In the genomic region with DNA sequence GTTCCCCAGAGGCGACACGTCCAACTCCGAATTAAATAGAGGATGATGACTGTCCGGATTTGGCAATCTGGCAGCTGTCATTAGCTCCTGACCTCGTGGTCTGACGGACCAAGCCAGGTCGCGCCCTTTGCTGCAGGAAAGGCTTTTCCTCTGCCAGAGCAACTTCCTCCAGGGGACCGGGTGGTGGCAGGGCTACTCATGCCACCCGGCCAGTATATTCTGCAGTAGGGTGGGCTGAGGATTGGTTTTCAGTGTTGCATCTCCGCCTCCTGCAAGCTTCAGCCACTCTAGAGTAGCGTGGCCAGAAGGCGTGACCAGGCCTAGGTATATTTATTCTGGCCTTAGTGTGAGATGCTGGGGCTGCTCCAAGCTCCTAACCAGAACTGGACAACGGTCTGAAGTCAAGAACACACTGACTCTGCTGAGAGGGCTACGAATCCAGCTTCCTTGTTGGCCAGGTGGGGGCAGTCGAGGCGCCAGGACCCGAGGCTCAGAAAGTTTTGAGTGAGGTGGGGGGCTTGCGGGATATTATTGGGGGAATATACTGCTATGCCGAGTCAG, we compare ENCODE assay signal across 8 mouse cellular contexts. TPM values are rescaled to one million over a fixed set of nuclear protein-coding genes. Genes with fewer than 3 reads are reported as not detected.
DNase-seq lines count a peak whose midpoint lies in the region; ATAC-seq and TF ChIP-seq lines count a peak whose summit lies in the region.

No protein-coding gene starts in this region.

- no peak overlapping the region for H3K9ac ChIP-seq in heart, adult 2 months (ENCODE audit: low read depth, low read length)
- H3K9ac ChIP-seq in lung, postnatal 0 days (replicated peaks; ENCODE audit: low read depth), result no peak overlapping the region

- no peak for TF ChIP-seq EP300 in heart, adult 2 months (IDR thresholded peaks at IDR 0.05; ENCODE audit: insufficient read depth, low read depth, low read length)
- TF ChIP-seq EP300 in lung, postnatal 0 days (IDR thresholded peaks at IDR 0.05), result no peak

- H3K27me3 ChIP-seq in heart, adult 2 months (ENCODE audit: control insufficient read depth, insufficient read depth, low read length), result no peaks in the 10 kb centered on the region
- H3K27me3 ChIP-seq in kidney, adult 2 months (replicated peaks; ENCODE audit: control insufficient read depth, insufficient read depth, low read length), result no peaks in the 10 kb centered on the region
- H3K27me3 ChIP-seq in lung, postnatal 0 days (replicated peaks; ENCODE audit: insufficient read depth, low read length), result no peaks in the 10 kb centered on the region

- H3K4me1 ChIP-seq in heart, adult 2 months (ENCODE audit: control insufficient read depth, insufficient read depth, low read length), result peaks cover 6% of the 10 kb centered on the region
- peaks cover 6% of the 10 kb centered on the region; the same call in 1 of the 2 replicates for H3K4me1 ChIP-seq in kidney, adult 2 months (ENCODE audit: control insufficient read depth, insufficient read depth, low read length)
- peaks cover 13% of the 10 kb centered on the region for H3K4me1 ChIP-seq in lung, postnatal 0 days (ENCODE audit: insufficient read depth, low read depth, low read length)
- H3K4me1 ChIP-seq in olfactory bulb, adult 2 months (ENCODE audit: control insufficient read depth, insufficient read depth, low read length), result peaks cover 12% of the 10 kb centered on the region

- DNase-seq in urinary bladder, postnatal 25 days (ENCODE audit: low spot score), result peak; percentile 17
- DNase-seq in urinary bladder, adult 18-20 months (ENCODE audit: low spot score in 2 of 2), result no peak
- DNase-seq in heart, adult 2 months, result peak; percentile 66 to 75
- peak; percentile 62 for DNase-seq in kidney, adult 2 months
- peak; percentile 58 for DNase-seq in lung, postnatal 0 days (ENCODE audit: low spot score)
- DNase-seq in yolk sac, embryonic 10.5 days (ENCODE audit: low spot score), result no peak

- H3K79me2 ChIP-seq in heart, adult 2 months (replicated peaks; ENCODE audit: control insufficient read depth, insufficient read depth, low read length), result no peaks in the 10 kb centered on the region

- WGBS in heart, adult 2 months, result 12% methylated on average over 20 of the region's 20 CpGs
- 23% methylated on average over 20 of the region's 20 CpGs for WGBS in kidney, adult 2 months
- WGBS in lung, postnatal 0 days, result 16% methylated on average over 20 of the region's 20 CpGs
- WGBS in olfactory bulb, adult 2 months, result 48% methylated on average over 20 of the region's 20 CpGs

- TF ChIP-seq CTCF in heart, adult 2 months (IDR thresholded peaks at IDR 0.05), result peak; percentile 57
- TF ChIP-seq CTCF in kidney, adult 2 months (conservative IDR thresholded peaks at IDR 0.05; ENCODE audit: insufficient read depth, insufficient read length, low read depth, low read length), result peak; percentile 49
- peak; percentile 65 for TF ChIP-seq CTCF in lung, postnatal 0 days (IDR thresholded peaks at IDR 0.05)
- TF ChIP-seq CTCF in olfactory bulb, adult 2 months (IDR thresholded peaks at IDR 0.05; ENCODE audit: insufficient read depth, low read depth, low read length), result 0 out of 2 replicates have a peak, but pooled peaks have one; percentile 18

- peak overlapping the region; percentile 34 for H3K27ac ChIP-seq in heart, adult 2 months
- H3K27ac ChIP-seq in kidney, adult 2 months (ENCODE audit: insufficient read depth, low read depth, low read length), result no peak overlapping the region
- H3K27ac ChIP-seq in lung, postnatal 0 days (ENCODE audit: low read length), result no peak overlapping the region
- no peak overlapping the region for H3K27ac ChIP-seq in olfactory bulb, adult 2 months (ENCODE audit: insufficient read depth, low read depth, low read length)

- H3K9me3 ChIP-seq in lung, postnatal 0 days (ENCODE audit: low read length), result no peaks in the 10 kb centered on the region

- H3K4me2 ChIP-seq in lung, postnatal 0 days (replicated peaks; ENCODE audit: low read depth, low read length), result peak overlapping the region; percentile 76; the same call in 1 of the 2 replicates

- intact Hi-C loops in heart, adult 2 months (cut with DNase I), result loop anchor here (1.0 to 5.0 kb wide), 2 partner anchors 45 to 166 kb away; no protein-coding TSS in a partner anchor

- H3K36me3 ChIP-seq in heart, adult 2 months (ENCODE audit: control insufficient read depth, insufficient read depth, low read length), result no peaks in the 10 kb centered on the region
- H3K36me3 ChIP-seq in kidney, adult 2 months (ENCODE audit: control insufficient read depth, insufficient read depth, low read length), result no peaks in the 10 kb centered on the region
- H3K36me3 ChIP-seq in lung, postnatal 0 days (ENCODE audit: insufficient read depth, low read length), result no peaks in the 10 kb centered on the region

- TF ChIP-seq POLR2A in heart, adult 2 months (IDR thresholded peaks at IDR 0.05; ENCODE audit: insufficient read depth, low read depth, low read length), result no peak; the same call in 1 of the 2 replicates
- TF ChIP-seq POLR2A in kidney, adult 2 months (IDR thresholded peaks at IDR 0.05; ENCODE audit: low read depth, low read length), result no peak
- no peak for TF ChIP-seq POLR2A in olfactory bulb, adult 2 months (IDR thresholded peaks at IDR 0.05; ENCODE audit: insufficient read depth, low read depth, low read length)

- peak overlapping the region; percentile 25 for H3K4me3 ChIP-seq in heart, adult 2 months
- no peak overlapping the region for H3K4me3 ChIP-seq in kidney, adult 2 months (ENCODE audit: insufficient read depth, low read depth, low read length)
- no peak overlapping the region for H3K4me3 ChIP-seq in lung, postnatal 0 days (ENCODE audit: low read depth, low read length)
- H3K4me3 ChIP-seq in olfactory bulb, adult 2 months (ENCODE audit: insufficient read depth, low read depth, low read length), result no peak overlapping the region

- ATAC-seq in common myeloid progenitor, adult 5-6 weeks (replicated peaks; ENCODE audit: low read depth, poor library complexity, severe bottlenecking), result peak; percentile 31
- peak; percentile 4; the same call in 1 of the 2 replicates for ATAC-seq in lung, postnatal 0 days

RNA-seq across cellular contexts. Expression of a gene that starts 0.9 kb away (rescaled TPM):
- 7.3 and 9.6 TPM in 2 replicates for total RNA-seq in common myeloid progenitor, adult 5-6 weeks (2017)
- total RNA-seq in heart, adult 2 months (2021), result 10 to 100 TPM; 10.7 to 11.7 TPM
- 4.5 and 5.8 TPM in 2 replicates for polyA plus RNA-seq in heart, adult 2 months (2012; rRNA removed)
- polyA plus RNA-seq in kidney, adult 2 months (2012; rRNA removed), result 6.7 and 6.9 TPM in 2 replicates
- polyA plus RNA-seq in lung, postnatal 0 days (2015; fragmentation: Nextera tagmentation; extraction: Ambion mirVana), result 46.7 and 47.2 TPM in 2 replicates
- not detected in 2 replicates for polyA plus RNA-seq in olfactory bulb, adult 2 months (2012; ENCODE audit: insufficient read depth, insufficient read length, low replicate concordance, missing spikeins)

Comparison
In these comparisons a context has a peak if more than half of its experiments do, and no peak if none do; other contexts are left out.
1. DNase-seq: peak in urinary bladder, postnatal 25 days (single experiment), heart, adult 2 months (2 of 2), kidney, adult 2 months (single experiment) and lung, postnatal 0 days (single experiment); none in urinary bladder, adult 18-20 months (0 of 2) and yolk sac, embryonic 10.5 days (single experiment).
2. Peak in every context shown above with its lines, with median percentiles within 50 percentile points of each other: CTCF ChIP-seq.